Mouse (Mus musculus) lung, postnatal 14 days (tissue): ENCODE data around the gene Nfkbiz.

Source experiments
- DNase-seq: peaks from one replicate; pipeline ENCODE4 v3.0.0; 2021

Nfkbiz gene

DNA sequence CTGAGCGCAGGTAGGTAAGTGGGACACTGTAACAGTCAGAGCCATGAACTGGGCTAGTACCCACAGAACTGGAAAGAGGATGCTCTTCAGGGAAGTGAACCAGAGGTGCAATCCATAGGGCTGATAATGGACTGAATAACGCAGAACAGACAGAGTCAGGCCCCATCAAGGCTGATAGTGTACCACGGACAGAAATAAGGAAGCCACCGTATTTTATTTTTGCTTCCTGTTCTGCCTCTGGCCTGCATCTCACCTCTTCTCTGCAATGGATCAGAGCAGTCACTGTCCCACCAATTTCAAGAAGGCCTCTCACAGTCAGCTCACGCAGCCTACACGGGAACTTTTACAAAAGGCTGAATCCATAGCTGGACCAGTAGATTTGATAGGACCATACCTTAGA, 6.7 kb downstream of the Nfkbiz start:
- no peak for DNase-seq

DNA sequence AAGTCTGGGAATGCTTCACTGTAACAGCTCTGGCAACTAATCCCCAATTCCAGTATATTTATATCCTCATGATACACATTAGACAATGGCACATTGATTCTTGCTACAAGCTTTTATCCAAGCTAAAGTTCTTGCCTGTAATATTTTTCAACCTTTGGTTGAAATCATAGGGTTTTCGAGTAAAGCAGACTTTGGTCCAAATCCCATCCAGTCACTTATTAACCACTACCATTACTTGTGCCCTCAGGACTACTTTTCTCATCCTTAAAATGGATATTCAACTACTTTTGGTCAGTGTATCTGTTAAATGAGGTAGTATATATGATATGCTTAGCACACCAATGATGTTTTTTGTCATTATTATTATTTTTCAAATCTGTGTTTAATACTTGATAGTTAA, 7.2 kb downstream of the Nfkbiz start:
- DNase-seq = no peak

DNA sequence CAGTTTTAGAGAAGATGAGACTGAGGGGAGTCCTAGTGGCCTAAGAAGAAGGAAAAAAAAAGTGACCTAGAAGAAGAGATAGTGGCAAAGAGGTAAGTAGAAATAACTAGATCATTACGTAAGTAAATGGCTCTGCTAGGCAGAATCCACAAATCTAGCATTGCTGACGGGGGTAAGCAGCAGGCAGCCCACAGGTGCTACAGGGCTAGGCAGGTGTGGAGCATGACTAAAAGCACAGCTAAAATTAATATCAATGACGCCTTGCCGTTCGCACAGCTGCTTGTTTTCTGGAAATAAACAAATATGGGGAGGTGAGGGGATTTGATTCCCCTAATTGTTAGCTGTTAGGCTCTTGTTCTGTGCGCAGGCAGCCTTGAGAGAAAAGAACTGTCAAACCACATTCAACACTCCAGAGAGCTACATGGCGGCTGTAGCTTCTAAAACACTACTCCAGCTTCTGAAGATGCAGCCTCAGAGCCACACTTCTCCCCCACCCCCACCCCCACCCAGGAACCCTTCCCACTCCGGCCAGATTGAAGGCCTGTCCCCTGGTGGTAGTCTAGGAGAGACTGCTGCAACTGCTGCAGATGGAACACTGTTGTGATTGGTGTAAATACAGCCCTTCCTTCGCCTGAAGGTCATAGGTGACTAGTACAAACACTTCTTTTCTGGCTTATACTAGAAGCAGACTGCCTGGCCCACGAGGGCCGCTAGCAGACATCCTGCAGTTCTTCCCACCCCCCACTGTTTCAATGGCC, 15.1 kb downstream of the Nfkbiz start:
- peak; percentile 27 for DNase-seq

DNA sequence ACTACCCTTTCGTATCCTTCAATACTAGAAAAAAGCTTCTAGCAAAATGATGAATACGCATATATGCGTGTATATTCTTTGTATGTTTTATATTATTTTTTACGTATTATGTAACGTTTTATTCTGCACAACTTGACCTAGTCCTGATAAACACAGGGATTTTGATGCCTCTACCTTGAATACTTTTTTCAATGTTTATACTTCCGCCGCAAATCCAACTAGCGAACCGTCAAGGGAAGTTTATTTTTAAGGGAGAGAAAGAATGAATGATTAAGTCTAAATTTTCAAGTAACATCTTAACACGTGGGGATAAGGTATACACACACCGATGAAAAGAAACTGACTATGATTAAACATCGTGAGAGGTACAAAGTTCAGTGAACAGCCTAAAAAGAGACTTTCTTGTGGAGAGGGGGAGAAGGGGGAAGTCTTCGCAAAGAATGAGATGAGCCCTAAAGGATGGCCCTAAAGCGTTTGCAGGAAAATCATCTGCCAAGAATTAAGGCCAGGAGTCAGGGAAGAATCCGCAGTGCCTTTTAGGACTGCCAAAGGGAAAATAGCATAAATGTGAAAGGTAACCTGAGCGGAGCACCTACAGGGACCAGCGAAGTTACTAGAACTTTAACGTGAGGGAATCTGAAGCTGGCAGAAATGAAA, 15.8 kb downstream of the Nfkbiz start:
- no peak for DNase-seq

DNA sequence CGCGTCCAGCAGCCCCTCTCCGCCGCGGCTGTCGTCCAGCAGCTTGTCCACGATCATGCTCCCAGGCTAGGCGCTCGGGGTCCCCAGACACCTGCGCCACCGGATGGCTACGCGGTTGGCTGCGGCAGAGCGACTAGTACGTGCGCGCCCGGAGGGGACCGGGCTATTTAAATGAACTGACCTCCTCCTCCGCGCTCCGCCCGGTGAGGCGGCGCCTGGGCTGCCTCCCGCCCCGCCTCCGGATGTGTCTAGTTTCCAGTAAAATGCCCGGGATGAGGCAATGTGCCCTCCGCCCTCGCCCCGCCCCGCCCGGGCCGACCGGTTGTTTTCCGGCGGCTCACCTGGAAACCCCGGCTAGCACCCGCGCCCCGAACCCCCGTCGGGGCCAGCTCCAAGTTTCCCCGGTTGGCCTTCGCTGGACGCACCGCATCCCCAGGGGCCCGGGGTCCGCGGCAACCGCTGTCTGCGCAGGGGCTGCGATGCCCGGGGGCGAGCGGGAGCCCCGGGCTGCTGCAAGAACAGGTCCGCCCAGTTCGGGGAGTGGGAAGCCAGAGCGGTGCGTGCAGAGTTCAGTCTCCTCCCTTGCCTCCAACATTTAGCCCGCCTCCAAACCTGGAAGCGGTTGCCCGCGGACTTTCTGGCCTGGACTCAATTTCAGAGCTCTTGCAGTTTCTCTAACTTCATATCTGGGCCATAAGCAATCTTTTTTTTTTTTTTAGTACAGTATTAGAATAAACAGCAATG, 16.5 kb downstream of the Nfkbiz start:
- peak; percentile 94 for DNase-seq

DNA sequence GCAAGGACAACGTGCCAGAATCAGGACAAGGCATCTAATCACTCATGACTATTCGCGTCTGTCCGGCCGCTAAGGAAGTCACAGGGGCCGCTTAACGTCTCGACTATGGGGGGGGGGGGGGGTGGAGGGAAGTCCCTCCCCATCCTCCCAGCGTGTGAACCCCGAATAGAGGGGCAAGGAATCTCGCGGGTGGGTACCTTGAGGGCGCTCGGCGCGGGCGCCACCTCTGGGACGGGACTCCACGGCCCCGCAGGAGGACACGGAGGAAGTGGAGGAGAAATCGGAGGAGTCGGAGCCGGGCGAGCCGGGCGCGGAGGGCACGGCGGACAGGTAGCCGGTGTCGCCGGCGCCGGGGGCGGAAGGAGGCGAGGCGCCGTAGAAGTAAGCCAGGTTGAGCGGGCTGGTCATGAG, 17.1 kb downstream of the Nfkbiz start:
- peak; percentile 36 for DNase-seq

DNA sequence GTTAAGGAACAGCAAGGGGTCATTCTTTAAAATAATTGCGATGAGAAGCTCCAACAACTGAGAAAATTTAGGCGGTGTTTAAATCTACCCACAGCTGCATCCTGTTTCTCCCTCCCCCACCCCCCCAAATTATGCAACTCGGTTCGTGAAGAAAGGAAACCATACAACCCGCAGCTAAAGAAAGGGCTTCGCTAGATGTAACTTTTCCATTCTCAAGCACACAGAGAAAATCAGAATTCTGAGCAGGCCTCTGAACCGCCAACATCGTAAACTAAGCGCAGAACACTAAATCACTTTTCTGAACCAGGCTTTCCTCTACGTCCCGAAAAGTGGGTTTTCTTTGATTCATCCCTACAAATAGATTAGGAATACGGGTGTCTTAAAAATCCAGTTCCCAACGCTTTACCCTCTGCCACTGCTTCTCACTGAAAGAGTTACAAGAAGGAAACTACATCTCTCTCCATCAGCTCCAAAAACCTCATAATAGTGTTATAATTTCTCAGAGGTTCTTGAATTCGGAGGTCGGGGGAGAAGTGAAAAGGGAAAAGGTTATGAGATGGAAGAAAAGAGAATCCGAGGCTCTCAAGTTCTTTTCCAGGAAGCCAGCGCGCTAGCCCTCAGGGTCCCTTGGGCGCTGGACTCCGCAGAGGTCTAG, 17.7 kb downstream of the Nfkbiz start:
- DNase-seq = no peak

DNA sequence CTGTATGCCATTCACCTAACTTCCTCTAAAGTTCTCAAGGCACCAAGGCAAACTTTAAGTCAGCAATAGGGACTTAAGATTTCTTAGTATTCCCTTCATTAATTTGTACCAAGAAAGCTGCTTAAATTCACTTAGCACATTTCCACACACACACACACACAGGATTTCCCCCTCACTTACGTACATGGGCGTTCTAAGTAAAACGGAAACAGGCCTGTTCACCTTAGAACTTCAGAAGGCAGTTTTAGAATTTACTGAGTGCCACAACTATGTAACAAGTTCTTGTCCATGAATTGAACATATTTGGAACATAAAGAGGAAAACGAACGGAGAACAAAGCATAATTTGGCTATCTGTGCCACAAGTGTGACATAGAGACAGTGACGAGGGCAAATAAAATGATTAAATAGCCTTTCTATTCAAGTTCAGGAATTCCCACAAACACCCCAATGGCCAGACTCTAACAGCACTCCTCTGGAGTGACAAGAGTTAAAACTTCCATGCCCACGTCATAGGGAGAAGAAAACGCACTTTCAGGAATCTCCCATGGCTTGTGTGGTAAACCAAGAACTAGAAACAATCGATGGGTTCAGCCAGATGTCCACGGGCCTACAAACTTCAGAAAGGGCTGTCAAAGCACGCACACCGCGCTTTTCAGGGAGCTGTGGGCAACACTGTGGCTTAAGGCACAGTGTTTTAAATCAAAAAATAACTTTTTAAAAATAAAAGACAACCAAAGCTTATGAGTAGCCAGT, 18.4 kb downstream of the Nfkbiz start:
- DNase-seq = no peak

DNA sequence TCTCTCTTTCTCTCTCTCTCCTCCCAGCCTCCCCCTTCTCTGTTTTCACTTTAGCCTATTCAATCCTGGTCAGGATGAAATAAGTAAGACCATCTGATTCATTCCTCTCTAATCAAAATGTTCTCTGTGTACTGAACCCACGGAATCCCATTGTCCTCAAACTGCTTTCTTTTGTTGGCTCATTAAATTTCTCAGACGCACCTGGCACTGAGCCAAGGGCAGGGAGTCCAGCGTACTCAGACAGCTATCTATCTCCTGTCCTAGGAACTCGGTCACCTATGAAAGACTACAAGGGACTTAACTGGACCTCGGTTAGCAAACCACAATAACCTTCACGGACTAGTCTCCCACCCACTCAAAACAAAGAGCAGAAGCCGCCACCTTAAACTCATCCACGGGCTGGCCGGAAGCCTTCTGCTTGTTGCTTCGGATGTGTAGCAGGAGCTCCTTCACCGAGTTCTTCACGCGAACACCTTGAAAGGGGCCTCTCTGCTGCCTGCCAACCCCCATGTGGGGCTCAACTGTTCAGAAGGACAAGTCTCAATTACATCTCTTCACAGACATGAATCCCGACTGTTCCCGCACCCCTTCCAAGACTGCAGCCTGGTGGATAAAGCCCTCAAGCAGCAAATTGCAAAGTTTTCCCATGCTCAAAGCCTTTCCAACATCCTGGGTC, 19.4 kb downstream of the Nfkbiz start:
- DNase-seq = peak; percentile 68

DNA sequence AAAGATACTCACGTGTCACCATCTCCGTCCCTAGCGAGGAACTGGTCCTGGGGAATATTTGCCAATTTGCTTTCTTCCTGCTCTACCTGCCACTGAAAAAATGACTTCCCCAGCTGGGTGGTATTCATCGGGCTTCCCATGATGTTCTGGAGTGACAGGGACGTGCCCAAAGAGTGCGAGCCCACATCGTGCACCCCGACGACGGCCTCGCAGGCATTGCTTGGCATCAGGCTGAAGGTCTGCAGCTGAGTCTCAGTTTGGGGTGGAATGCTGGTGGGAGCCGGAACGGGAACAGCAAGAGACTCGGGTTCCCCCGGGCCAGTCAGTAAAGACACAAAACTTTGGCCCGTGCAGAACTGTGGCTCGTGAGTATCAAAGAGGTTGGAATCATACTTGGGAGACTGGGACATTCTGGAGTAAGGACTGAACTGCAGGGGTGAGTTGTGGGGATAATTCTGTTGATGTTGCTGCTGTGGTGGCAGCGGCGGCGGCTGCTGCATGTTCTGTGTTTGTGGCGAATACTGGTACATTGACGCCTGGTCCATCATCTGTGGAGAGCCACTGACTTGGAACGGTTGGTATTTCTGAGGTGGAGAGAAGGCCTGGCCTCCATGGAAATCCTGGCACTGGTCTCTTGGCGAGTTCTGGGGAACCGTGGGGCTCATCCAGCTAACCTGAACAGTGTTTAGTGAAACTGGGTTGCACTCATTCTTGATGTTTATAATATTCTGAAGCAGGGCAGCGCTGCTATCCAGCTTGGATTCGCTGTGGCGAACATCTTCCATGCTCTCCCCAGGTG, 20.8 kb downstream of the Nfkbiz start:
- no peak for DNase-seq

DNA sequence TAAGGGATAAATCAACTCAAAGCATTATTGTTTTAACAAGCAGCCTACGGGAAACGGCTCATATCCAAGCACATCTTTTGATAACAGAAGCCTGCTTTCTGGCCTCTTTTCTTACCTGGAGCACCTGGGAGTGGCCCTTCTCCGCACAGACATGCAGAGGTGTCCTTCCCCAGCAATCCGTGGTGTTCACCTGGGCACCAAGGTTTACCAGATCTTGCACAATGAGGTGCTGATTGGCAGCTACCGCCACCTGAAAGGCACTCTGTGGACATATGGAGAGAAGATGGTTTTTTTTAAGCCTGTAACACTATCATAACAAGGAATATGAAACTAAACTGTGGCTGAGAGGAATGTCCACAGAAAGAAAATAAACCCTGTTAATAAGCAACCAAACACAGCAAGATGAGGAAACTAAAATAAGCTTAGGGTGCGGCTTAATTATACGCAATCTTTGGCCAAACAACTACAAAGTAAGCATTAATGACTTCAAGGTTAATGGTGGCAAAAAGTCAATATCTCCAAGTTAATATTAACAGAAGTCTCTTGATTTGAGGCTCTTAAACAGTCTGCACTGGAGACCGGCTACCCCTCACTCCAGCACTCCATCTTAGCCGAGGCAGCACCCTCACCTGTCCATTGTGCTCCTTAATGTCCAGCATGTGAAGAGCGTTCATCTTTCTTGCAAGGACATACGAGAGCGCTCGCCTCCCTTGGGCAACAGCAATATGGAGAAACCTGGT, 22.3 kb downstream of the Nfkbiz start:
- no peak for DNase-seq

DNA sequence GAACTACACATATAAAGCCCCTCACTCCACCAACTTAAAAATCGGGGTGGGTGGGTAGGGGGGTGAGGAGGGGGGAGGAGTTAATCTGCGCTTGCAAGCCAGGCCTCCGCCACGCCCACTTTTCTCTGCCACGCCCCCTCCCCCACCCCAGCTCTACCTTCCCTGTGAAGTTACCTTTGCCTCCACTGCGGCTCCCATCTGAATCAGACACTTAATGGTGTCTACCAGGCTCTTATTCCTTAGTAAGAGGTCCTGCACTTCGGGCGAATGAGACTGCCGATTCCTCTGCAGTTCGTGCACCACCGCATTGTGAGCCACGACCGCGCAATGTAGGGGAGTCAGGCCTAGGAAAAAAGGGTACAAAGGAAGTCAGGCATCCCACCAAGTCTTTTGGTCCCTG, 23.2 kb downstream of the Nfkbiz start:
- DNase-seq = no peak

DNA sequence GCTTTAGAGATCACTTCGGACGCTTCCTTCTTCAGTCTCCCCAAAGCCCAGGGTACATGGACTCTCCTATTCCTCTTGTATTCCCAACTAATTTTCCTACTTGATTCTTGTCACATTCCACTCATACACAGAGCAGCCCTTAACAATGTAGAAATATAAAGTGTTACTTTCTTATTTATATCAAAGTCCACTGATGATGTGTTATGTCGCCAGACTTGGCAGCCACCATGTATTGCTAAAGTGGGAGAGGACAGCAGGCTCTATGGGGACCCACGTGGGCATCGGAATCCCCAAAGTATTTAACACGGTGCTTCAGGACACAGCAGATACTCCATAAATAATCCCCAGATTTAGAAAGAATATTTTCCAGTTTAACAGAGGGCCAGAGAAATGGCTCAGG, 24.0 kb downstream of the Nfkbiz start:
- no peak for DNase-seq

DNA sequence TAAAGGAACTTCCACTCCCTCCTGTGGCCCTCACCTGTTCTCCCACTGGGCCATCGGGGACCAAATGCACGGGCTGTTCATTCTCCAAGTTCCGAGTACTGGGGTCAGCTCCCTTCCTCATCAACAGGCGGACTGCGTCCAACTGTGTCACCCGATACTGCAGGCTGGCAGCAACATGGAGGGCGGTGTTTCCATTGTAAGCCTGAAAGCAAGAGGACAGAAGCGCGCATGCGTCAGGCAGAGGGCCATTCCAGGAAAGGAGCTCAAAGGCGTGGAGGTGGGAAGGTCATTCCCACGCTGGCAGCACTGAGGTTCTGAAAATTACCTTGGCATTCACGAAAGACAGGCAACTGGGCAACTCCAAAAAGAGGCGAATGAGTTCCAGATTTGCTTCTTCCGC, 24.8 kb downstream of the Nfkbiz start:
- DNase-seq = no peak

DNA sequence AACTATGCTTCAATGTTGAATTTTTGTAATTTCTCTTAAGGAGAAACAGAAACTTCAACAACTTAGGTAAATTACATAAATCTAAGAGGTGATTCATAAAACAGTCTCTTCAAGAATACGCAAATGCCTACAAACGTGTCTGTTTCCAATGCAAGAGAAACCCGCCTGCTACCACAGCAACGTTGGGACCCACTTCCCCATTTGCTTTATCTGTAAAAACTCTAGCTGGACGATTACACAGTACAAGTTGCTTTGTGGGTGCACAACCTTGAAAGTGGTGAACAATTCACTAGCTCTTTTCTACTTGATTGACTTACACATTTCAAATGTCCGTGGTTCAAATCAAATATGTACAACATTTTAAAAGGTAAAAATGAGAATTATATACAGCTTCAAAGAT, 26.9 kb downstream of the Nfkbiz start:
- DNase-seq = no peak

DNA sequence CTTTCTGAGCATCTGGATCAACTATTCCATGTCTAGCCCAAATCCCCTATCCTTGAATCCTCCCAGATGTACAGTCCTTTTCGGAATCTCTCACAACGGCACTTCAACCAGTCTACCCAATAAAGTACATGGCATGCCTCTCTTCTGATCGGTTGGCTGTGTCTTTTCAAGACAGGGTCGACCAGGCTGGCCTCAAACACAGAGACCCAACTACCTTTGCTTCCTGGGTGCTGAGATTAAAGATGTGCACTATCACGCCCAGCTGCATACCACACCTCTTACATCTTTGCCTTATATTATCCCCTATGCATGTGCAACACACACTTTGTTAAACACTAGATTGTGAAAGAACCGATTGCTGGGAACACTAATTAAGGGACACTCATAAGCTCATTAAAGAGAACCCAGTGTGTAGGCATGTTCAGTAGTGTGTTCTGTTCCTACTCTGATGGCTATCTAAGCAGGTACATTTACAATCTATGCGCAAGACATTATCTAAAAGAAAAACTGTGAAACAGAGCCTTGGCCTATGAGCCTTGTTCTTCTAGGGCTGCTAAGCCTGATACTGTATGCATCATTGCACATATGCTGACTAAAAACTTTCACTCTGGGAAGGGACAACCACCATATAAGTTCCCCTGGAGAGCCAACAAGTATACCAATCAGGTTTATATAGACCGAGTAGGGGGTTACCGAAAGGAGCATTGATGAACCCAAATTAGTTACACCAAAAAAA, 28.8 kb downstream of the Nfkbiz start:
- no peak for DNase-seq

DNA sequence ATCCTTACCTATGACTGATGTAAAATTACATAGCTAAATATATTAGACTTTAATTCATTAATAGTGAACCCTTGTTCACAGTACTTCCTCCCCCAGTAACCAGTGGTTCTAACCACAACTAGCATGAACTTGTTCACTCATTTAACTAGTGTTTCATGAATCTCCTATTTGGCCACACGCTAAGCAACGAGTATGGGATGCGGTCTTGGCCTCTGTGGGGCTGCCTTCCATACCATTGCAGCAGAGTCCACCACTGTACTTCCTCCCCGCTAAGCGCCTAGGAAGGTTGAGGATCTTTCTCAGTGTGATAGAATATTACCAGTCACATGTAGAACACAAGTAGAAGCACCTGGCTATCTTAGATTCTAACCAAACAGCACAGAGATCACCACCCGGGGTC, 29.4 kb downstream of the Nfkbiz start:
- no peak for DNase-seq

DNA sequence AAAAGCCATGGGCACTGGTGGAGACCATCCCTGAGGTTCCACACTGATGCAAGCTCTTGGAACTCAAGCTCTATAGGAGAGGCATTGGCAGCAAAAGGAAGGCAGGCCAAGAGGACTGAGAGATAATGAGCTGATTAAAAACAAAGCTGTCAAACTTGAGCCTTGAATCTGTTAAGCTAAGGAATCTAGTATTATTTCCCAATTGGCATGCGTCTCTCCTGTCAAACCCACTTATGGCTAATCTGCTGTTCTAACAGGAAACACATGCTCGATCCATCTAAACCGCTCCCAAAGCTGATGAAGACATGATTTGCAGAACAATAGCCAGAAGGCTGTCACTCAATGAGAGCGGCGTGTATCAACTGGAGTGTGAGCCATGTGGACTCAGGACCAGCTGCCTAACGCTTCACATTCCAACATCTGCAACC, 31.2 kb downstream of the Nfkbiz start:
- no peak for DNase-seq

DNA sequence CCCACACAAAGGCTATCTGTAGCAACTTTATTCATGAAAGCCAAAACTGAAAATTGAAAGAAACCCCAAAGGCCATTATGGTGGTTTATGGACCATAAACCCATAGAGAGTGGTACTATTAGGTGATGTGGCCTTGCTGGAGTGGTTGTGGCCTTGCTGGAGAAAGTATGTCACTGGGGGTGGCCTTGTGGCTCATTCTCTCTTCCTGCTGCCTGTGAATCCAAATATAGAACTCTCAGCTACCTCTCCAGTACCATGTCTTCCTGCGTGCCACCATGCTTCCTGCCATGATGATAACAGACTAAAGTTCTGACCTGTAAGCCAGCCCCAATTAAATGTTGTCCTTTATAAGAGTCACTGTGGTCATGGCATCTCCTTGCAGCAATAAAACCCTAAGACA, 33.9 kb downstream of the Nfkbiz start:
- no peak for DNase-seq

DNA sequence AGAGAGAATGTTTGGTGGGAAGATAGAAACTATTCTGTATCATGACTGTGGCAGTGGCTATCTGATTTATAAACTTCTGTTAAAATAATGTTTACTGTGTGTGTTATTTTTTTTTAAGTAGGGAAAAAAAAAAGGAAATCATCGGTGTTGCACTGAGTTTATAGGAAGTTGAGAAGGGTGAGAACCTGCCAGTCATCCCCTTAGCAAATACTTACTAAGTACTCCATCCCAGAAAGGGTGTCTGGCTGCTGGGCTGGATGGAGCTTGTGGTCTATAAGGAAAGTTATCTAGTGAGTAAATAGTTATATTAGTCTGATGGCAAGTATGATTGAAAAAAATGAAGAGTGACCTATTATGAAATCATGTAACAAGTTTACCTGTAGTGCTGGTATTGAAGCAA, 37.1 kb downstream of the Nfkbiz start:
- DNase-seq = no peak
